Mouse (Mus musculus): ENCODE measurements at regions not wholly inside any gene's neighbourhood (a gene's known extent, or its start where the extent isn't known, plus 50 kb on each side); places are given as distances from the start of the nearest gene placed in this dataset.

DNA sequence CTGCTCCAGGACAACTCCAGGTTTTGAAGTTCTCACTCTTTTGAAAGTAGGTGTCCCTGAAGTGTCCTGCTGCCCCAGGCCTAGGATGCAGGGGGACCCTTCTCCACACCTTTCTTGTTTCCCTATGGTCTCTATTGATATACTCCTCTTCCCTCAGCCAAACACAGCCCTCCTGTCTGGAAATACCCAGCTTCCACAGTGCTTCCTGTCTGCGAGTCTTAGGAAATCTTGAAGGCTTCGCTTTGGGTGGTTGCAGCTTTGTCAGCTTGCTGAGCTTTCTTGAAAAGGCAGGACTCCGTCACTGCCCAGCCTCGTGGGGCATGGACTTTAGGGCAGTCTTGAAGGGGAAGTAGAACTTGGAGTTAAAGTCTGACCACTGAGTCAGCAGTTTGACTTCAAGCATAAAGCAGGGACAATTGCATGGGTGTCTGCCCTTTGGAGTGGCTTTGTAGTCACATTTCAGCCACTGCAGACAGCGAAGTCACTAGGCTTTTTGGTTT, 51.1 kb upstream of the Lrrc52 start:
- Histone ChIP-seq H3K36me3 (replicated peaks; ENCODE audit: control insufficient read depth, insufficient read depth, low read depth) (no peaks in the 10 kb centered on the region), H3K4me2 (ENCODE audit: low read depth) (no peak overlapping the region), H3K4me3 (ENCODE audit: insufficient read depth in 1 of 2, low read depth in 2 of 2, low read length in 2 of 2) (no peak overlapping the region), H3K27me3 (ENCODE audit: control insufficient read depth, insufficient read depth, low read length) (no peaks in the 10 kb centered on the region), H3K4me1 (replicated peaks; ENCODE audit: control insufficient read depth in 2 of 2, insufficient read depth in 2 of 2, low read length in 1 of 2) (no peaks in the 10 kb centered on the region), H3K9me3 (ENCODE audit: control insufficient read depth, low read length) (no peaks in the 10 kb centered on the region), H3K9ac (replicated peaks) (no peak overlapping the region), H3K27ac (no peak overlapping the region)
- no peak for ATAC-seq (ENCODE audit: insufficient read depth)
- DNase-seq (ENCODE audit: low read depth in 3 of 3, low spot score in 3 of 3): no peak
- 41% methylated on average over 5 of the region's 5 CpGs for WGBS (ENCODE audit: insufficient replicate concordance)
- no peak for TF ChIP-seq CTCF (IDR thresholded peaks at IDR 0.05; ENCODE audit: low read depth)
- TF ChIP-seq EP300 (IDR thresholded peaks at IDR 0.05; ENCODE audit: low read depth): no peak

DNA sequence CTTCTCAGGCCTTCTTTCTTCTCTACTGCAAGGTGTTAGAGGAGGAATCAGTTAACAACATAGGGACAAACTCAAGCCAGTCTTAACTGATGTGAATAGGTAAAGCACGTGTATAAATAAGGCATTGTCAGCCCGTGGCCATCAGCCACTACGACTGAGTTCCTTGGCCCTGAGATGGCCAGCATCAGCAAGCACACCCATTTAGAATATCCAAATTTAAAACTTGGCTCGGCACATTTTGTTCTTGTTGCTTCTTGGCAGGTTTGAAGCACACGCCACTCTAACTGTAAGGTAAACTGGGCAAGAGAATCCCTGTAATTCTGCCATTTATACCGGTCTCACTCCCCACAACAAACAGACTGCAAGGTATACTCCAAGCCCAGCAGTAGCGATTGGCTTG, 57.3 kb upstream of the Lrrc52 start:
- Histone ChIP-seq H3K27me3 (ENCODE audit: control insufficient read depth, insufficient read depth, low read length) (no peaks in the 10 kb centered on the region), H3K4me2 (ENCODE audit: low read depth) (no peak overlapping the region), H3K4me3 (ENCODE audit: insufficient read depth in 1 of 2, low read depth in 2 of 2, low read length in 2 of 2) (no peak overlapping the region), H3K4me1 (replicated peaks; ENCODE audit: control insufficient read depth in 2 of 2, insufficient read depth in 2 of 2, low read length in 1 of 2) (no peaks in the 10 kb centered on the region), H3K9me3 (ENCODE audit: control insufficient read depth, low read length) (no peaks in the 10 kb centered on the region), H3K36me3 (replicated peaks; ENCODE audit: control insufficient read depth, insufficient read depth, low read depth) (no peaks in the 10 kb centered on the region), H3K27ac (no peak overlapping the region), H3K9ac (replicated peaks) (no peak overlapping the region)
- DNase-seq (ENCODE audit: low read depth in 3 of 3, low spot score in 3 of 3) (no peak), ATAC-seq (ENCODE audit: insufficient read depth) (no peak)
- WGBS (ENCODE audit: insufficient replicate concordance): 65% methylated on average over 7 of the region's 7 CpGs
- TF ChIP-seq EP300 (IDR thresholded peaks at IDR 0.05; ENCODE audit: low read depth) (no peak), CTCF (IDR thresholded peaks at IDR 0.05; ENCODE audit: low read depth) (no peak)

DNA sequence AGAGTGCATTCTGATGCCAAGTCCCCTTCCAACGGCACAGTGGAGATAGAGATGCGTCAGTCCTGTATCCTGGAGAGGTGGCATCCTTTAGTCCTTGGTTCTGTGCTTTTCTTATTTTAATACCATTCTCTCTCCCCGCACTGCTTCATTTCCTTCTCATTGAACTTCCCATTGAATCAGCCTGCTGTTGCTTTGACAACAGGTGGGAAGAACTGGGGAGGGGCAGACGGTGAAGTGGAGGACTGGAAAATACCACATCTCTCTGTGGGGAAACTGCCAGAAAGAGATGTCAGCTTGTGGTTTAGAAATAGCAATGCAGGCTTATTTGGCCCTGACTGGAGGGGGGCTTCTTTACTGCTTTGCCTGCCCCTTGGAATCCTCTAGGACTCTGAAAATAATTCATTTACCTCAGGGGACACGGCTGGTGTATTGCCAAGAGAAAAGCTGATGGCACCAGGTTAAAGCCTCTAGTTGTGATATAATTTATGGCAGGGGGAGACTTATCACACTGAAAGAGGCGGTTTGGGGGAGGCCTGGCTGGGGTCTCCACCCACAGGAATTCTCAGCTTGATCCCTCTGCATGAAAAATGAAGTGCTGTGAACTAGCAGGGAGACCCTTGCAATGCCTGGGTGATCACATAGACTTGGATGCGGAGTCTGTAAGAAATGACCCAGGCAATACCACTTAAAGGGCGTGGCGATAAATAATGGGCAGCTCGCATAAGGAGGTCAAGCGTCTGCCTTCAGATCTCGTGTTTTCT, 65.4 kb upstream of the Rxrg start:
- Histone ChIP-seq H3K9ac (replicated peaks) (no peak overlapping the region), H3K27me3 (ENCODE audit: control insufficient read depth, insufficient read depth, low read length) (no peaks in the 10 kb centered on the region), H3K4me1 (replicated peaks; ENCODE audit: control insufficient read depth in 2 of 2, insufficient read depth in 2 of 2, low read length in 1 of 2) (no peaks in the 10 kb centered on the region), H3K36me3 (replicated peaks; ENCODE audit: control insufficient read depth, insufficient read depth, low read depth) (no peaks in the 10 kb centered on the region), H3K9me3 (ENCODE audit: control insufficient read depth, low read length) (no peaks in the 10 kb centered on the region), H3K27ac (no peak overlapping the region), H3K4me3 (ENCODE audit: insufficient read depth in 1 of 2, low read depth in 2 of 2, low read length in 2 of 2) (no peak overlapping the region), H3K4me2 (ENCODE audit: low read depth) (no peak overlapping the region)
- DNase-seq (ENCODE audit: low read depth in 3 of 3, low spot score in 3 of 3): no peak
- TF ChIP-seq CTCF (IDR thresholded peaks at IDR 0.05; ENCODE audit: low read depth) (no peak), EP300 (IDR thresholded peaks at IDR 0.05; ENCODE audit: low read depth) (no peak)
- 61% methylated on average over 12 of the region's 12 CpGs for WGBS (ENCODE audit: insufficient replicate concordance)
- ATAC-seq (ENCODE audit: insufficient read depth): no peak

DNA sequence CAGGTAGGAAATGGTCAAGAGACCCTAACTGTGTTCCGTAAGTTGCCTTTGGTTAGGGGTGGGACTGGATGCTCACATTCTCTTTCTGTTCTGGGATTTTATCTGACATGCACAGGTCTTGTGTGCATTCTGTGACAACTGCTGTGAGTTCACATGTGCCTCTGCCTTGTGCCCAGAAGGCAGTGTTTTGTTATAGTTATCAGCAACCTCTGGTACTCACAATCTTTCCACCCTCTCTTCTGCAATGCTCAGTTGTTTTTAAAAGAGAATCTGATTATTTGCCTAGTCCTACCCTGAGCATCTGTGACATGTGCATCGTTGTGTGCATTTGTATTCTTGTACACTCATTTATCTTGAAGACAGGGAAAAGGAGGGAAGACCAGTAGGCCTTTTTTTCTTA, 52.2 kb upstream of the Rxrg start:
- Histone ChIP-seq H3K4me1 (replicated peaks; ENCODE audit: control insufficient read depth in 2 of 2, insufficient read depth in 2 of 2, low read length in 1 of 2) (peaks cover 0 to 17% of the 10 kb centered on the region in 2 experiments; a peak in 2 of 4 replicates), H3K27me3 (ENCODE audit: control insufficient read depth, insufficient read depth, low read length) (no peaks in the 10 kb centered on the region), H3K9me3 (ENCODE audit: control insufficient read depth, low read length) (no peaks in the 10 kb centered on the region), H3K36me3 (replicated peaks; ENCODE audit: control insufficient read depth, insufficient read depth, low read depth) (no peaks in the 10 kb centered on the region), H3K4me2 (ENCODE audit: low read depth) (no peak overlapping the region), H3K9ac (replicated peaks) (no peak overlapping the region), H3K4me3 (ENCODE audit: insufficient read depth in 1 of 2, low read depth in 2 of 2, low read length in 2 of 2) (no peak overlapping the region), H3K27ac (no peak overlapping the region)
- DNase-seq (ENCODE audit: low read depth in 3 of 3, low spot score in 3 of 3): no peak
- TF ChIP-seq EP300 (IDR thresholded peaks at IDR 0.05; ENCODE audit: low read depth) (peak; percentile 49), CTCF (IDR thresholded peaks at IDR 0.05; ENCODE audit: low read depth) (no peak)
- ATAC-seq (ENCODE audit: insufficient read depth): peak; percentile 66
- WGBS (ENCODE audit: insufficient replicate concordance): 24% methylated on average over 2 of the region's 2 CpGs

DNA sequence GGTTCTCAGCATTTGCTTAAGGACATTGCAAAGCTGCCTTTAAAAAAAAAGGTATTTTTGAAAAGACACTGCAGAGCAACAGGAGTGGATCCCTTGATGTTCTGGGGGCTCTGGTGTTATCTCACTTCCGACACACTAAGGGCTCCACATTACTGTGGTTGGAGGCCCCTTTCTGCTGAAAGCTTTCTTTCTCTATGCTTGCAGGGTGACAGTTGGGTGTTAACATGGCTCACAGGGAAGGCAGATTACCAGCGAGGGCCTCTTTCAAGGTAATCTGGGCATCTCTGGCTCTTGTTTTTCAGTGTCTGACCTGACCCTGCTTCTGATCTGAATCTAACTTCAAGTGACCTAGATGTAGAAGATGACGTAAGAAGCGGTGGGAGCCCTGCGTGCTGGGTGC, 50.9 kb upstream of the Rxrg start:
- Histone ChIP-seq H3K9me3 (ENCODE audit: control insufficient read depth, low read length) (no peaks in the 10 kb centered on the region), H3K27ac (no peak overlapping the region), H3K27me3 (ENCODE audit: control insufficient read depth, insufficient read depth, low read length) (no peaks in the 10 kb centered on the region), H3K9ac (replicated peaks) (no peak overlapping the region), H3K4me2 (ENCODE audit: low read depth) (no peak overlapping the region), H3K4me1 (replicated peaks; ENCODE audit: control insufficient read depth in 2 of 2, insufficient read depth in 2 of 2, low read length in 1 of 2) (peaks cover 0 to 24% of the 10 kb centered on the region in 2 experiments; a peak in 2 of 4 replicates), H3K4me3 (ENCODE audit: insufficient read depth in 1 of 2, low read depth in 2 of 2, low read length in 2 of 2) (no peak overlapping the region), H3K36me3 (replicated peaks; ENCODE audit: control insufficient read depth, insufficient read depth, low read depth) (no peaks in the 10 kb centered on the region)
- peak; percentile 72; the same call in 1 of the 2 replicates for ATAC-seq (ENCODE audit: insufficient read depth)
- 21% methylated on average over 5 of the region's 5 CpGs for WGBS (ENCODE audit: insufficient replicate concordance)
- DNase-seq (ENCODE audit: low read depth in 3 of 3, low spot score in 3 of 3): peak in 1 of 3 experiments; percentile 28
- TF ChIP-seq EP300 (IDR thresholded peaks at IDR 0.05; ENCODE audit: low read depth) (peak; percentile 44; the same call in 1 of the 2 replicates), CTCF (IDR thresholded peaks at IDR 0.05; ENCODE audit: low read depth) (no peak)

Measured in liver, embryonic 14.5 days (tissue).